Mouse (Mus musculus): ENCODE measurements around the gene Gm20708. TPM values are rescaled to one million over a fixed set of nuclear protein-coding genes. Genes with fewer than 3 reads are reported as not detected.

The Gm20708 gene
- 0.19 and 0.21 TPM in 2 replicates for polyA plus RNA-seq (2015; fragmentation: Nextera tagmentation; extraction: Ambion mirVana)

- ATAC-seq (replicated peaks; ENCODE audit: low FRiP score, low read depth), result peak; percentile 74
- Histone ChIP-seq H3K9me3 (replicated peaks; ENCODE audit: low read length) (no peaks in the 10 kb centered on the region), H3K4me2 (ENCODE audit: low read length) (peak within 1 kb of the TSS; percentile 82), H3K4me1 (replicated peaks; ENCODE audit: insufficient read depth, low read length) (peaks cover 3% of the 10 kb centered on the region; the same call in 1 of the 2 replicates), H3K27ac (peak within 1 kb of the TSS; percentile 75), H3K9ac (ENCODE audit: low read depth, low read length) (peak within 1 kb of the TSS; percentile 74), H3K27me3 (ENCODE audit: insufficient read depth, low read length) (no peaks in the 10 kb centered on the region), H3K36me3 (ENCODE audit: insufficient read depth, low read length) (peaks cover 20% of the 10 kb centered on the region), H3K4me3 (replicated peaks; ENCODE audit: low read depth, low read length) (peak within 1 kb of the TSS; percentile 71)
- DNase-seq (ENCODE audit: low spot score), result peak; percentile 82
- WGBS, result under 1% methylated on average over 64 of the region's 75 CpGs
- TF ChIP-seq CTCF (IDR thresholded peaks at IDR 0.05; ENCODE audit: low read depth), result no peak
Observed at GRCm38 (mm10) chr11:117809407-117810311, at the start of gene Gm20708, which contains the start of gene Syngr2. TSS of gene Gm20708 (plus strand) at chr11:117809668. TSS of gene Syngr2 (plus strand) at chr11:117809668.

- H3K36me3 ChIP-seq (ENCODE audit: insufficient read depth, low read length), result peaks cover 56% of the 10 kb centered on the region
- DNase-seq (ENCODE audit: low spot score), result no peak
- WGBS, result 79% methylated on average over 26 of the region's 26 CpGs
- peak overlapping the region; percentile 50; the same call in 1 of the 2 replicates for H3K27ac ChIP-seq
- no peak overlapping the region for H3K9ac ChIP-seq (ENCODE audit: low read depth, low read length)
- H3K9me3 ChIP-seq (replicated peaks; ENCODE audit: low read length), result no peaks in the 10 kb centered on the region
- ATAC-seq (replicated peaks; ENCODE audit: low FRiP score, low read depth), result peak; percentile 50
- no peaks in the 10 kb centered on the region for H3K27me3 ChIP-seq (ENCODE audit: insufficient read depth, low read length)
- no peak overlapping the region for H3K4me3 ChIP-seq (replicated peaks; ENCODE audit: low read depth, low read length)
- H3K4me1 ChIP-seq (replicated peaks; ENCODE audit: insufficient read depth, low read length), result no peaks in the 10 kb centered on the region
- H3K4me2 ChIP-seq (ENCODE audit: low read length), result no peak overlapping the region
- no peak for TF ChIP-seq CTCF (IDR thresholded peaks at IDR 0.05; ENCODE audit: low read depth)
Observed at GRCm38 (mm10) chr11:117760374-117761119, 48.9 kb upstream of the Gm20708 start.

GRCm38 (mm10) chr11:117761801-117762200 lies 47.7 kb upstream of the Gm20708 start:
- 83% methylated on average over 13 of the region's 13 CpGs for WGBS
- no peak overlapping the region for H3K9ac ChIP-seq (ENCODE audit: low read depth, low read length)
- no peak for TF ChIP-seq CTCF (IDR thresholded peaks at IDR 0.05; ENCODE audit: low read depth)
- no peak for DNase-seq (ENCODE audit: low spot score)
- ATAC-seq (replicated peaks; ENCODE audit: low FRiP score, low read depth), result no peak
- 0 out of 2 replicates have a peak, but pooled peaks cover 3% of the 10 kb centered on the region for H3K4me1 ChIP-seq (replicated peaks; ENCODE audit: insufficient read depth, low read length)
- H3K27ac ChIP-seq, result no peak overlapping the region
- no peaks in the 10 kb centered on the region for H3K9me3 ChIP-seq (replicated peaks; ENCODE audit: low read length)
- H3K27me3 ChIP-seq (ENCODE audit: insufficient read depth, low read length), result no peaks in the 10 kb centered on the region
- H3K36me3 ChIP-seq (ENCODE audit: insufficient read depth, low read length), result peaks cover 52% of the 10 kb centered on the region
- no peak overlapping the region for H3K4me3 ChIP-seq (replicated peaks; ENCODE audit: low read depth, low read length)
- H3K4me2 ChIP-seq (ENCODE audit: low read length), result no peak overlapping the region

GRCm38 (mm10) chr11:117762246-117762645 lies 47.2 kb upstream of the Gm20708 start:
- Histone ChIP-seq H3K27me3 (ENCODE audit: insufficient read depth, low read length) (no peaks in the 10 kb centered on the region), H3K9me3 (replicated peaks; ENCODE audit: low read length) (no peaks in the 10 kb centered on the region), H3K4me1 (replicated peaks; ENCODE audit: insufficient read depth, low read length) (0 out of 2 replicates have a peak, but pooled peaks cover 3% of the 10 kb centered on the region), H3K27ac (no peak overlapping the region), H3K4me2 (ENCODE audit: low read length) (no peak overlapping the region), H3K9ac (ENCODE audit: low read depth, low read length) (no peak overlapping the region), H3K36me3 (ENCODE audit: insufficient read depth, low read length) (peaks cover 48% of the 10 kb centered on the region), H3K4me3 (replicated peaks; ENCODE audit: low read depth, low read length) (no peak overlapping the region)
- WGBS, result 73% methylated on average over 12 of the region's 12 CpGs
- no peak for TF ChIP-seq CTCF (IDR thresholded peaks at IDR 0.05; ENCODE audit: low read depth)
- DNase-seq (ENCODE audit: low spot score) (no peak), ATAC-seq (replicated peaks; ENCODE audit: low FRiP score, low read depth) (no peak)

GRCm38 (mm10) chr11:117764319-117764718 lies 45.1 kb upstream of the Gm20708 start:
- Histone ChIP-seq H3K4me3 (replicated peaks; ENCODE audit: low read depth, low read length) (no peak overlapping the region), H3K4me2 (ENCODE audit: low read length) (no peak overlapping the region), H3K9ac (ENCODE audit: low read depth, low read length) (no peak overlapping the region), H3K27ac (no peak overlapping the region), H3K4me1 (replicated peaks; ENCODE audit: insufficient read depth, low read length) (0 out of 2 replicates have a peak, but pooled peaks cover 3% of the 10 kb centered on the region), H3K27me3 (ENCODE audit: insufficient read depth, low read length) (no peaks in the 10 kb centered on the region), H3K36me3 (ENCODE audit: insufficient read depth, low read length) (peaks cover 40% of the 10 kb centered on the region), H3K9me3 (replicated peaks; ENCODE audit: low read length) (no peaks in the 10 kb centered on the region)
- WGBS, result 87% methylated on average over 9 of the region's 9 CpGs
- DNase-seq (ENCODE audit: low spot score) (no peak), ATAC-seq (replicated peaks; ENCODE audit: low FRiP score, low read depth) (no peak)
- TF ChIP-seq CTCF (IDR thresholded peaks at IDR 0.05; ENCODE audit: low read depth), result no peak

- Histone ChIP-seq H3K27me3 (ENCODE audit: insufficient read depth, low read length) (no peaks in the 10 kb centered on the region), H3K9me3 (replicated peaks; ENCODE audit: low read length) (no peaks in the 10 kb centered on the region), H3K27ac (no peak overlapping the region), H3K4me3 (replicated peaks; ENCODE audit: low read depth, low read length) (no peak overlapping the region), H3K36me3 (ENCODE audit: insufficient read depth, low read length) (peaks cover 32% of the 10 kb centered on the region; the same call in 1 of the 2 replicates), H3K4me1 (replicated peaks; ENCODE audit: insufficient read depth, low read length) (0 out of 2 replicates have a peak, but pooled peaks cover 3% of the 10 kb centered on the region), H3K4me2 (ENCODE audit: low read length) (no peak overlapping the region), H3K9ac (ENCODE audit: low read depth, low read length) (no peak overlapping the region)
- no peak; the same call in 1 of the 2 replicates for ATAC-seq (replicated peaks; ENCODE audit: low FRiP score, low read depth)
- TF ChIP-seq CTCF (IDR thresholded peaks at IDR 0.05; ENCODE audit: low read depth), result no peak
- 92% methylated on average over 5 of the region's 5 CpGs for WGBS
- no peak for DNase-seq (ENCODE audit: low spot score)
Observed at GRCm38 (mm10) chr11:117765361-117765760, 44.1 kb upstream of the Gm20708 start.
